Mouse (Mus musculus): ENCODE data around the gene Rpp25l.

DNA sequence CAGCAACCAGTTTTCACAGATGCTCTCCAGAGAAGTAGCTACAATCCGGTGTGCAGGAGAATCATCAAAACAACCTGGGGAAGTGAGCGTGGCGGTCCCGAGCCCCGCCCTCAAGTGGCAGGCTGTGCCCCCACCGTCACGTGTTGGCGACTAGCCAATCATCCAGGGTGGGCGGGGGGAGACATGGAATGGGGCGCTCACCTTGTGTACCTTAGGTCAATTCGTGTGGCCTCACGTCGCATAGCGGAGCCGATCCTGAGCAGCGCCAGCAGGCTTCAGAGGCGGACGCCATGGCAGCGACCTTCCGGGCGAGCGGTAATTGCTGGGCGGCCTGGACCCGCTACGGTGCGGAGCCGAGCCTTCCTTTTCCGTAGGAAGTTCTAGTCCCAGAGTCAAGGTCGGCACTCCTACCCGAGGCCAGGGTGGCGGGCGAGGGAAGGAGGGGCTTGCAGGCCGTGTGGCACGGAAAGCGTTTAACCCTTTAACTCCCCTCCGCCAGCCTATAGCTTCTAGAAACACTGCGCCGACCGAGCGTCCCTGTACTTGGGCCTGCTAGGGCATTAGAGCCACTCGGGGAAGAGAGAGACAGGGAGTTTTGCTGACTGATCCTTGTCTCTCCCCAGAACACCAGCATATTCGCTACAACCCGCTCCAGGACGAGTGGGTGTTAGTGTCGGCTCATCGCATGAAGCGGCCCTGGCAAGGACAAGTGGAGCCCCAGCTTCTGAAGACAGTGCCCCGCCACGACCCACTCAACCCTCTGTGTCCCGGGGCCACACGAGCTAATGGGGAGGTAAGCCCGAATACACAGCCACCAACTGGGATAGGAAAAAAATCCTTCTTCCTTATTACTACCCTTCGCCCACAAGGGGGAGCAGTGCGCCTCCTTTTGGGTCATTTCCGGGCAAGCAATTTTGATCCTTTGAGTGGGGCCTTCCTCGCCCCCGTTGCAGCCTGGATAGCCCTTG is 42.3 kb upstream of the Rpp25l start, which contains the start of gene Sigmar1:
- TF ChIP-seq CTCF (IDR thresholded peaks at IDR 0.05; ENCODE audit: low read depth): peak; percentile 92
- TF ChIP-seq EP300 (IDR thresholded peaks at IDR 0.05; ENCODE audit: low read depth): no peak
